Mouse (Mus musculus) c-Kit-positive CD71-positive TER-119-negative erythroid progenitor cells, embryonic 14.5 days (primary cell): ENCODE measurements around the gene Chpt1.
"Not testable (repeated sequence)": the region's sequence is repeated elsewhere in the genome, so short reads cannot be mapped to it uniquely, and the experiment has no call there.

Experiments used
- DNase-seq: peaks from one replicate; pipeline ENCODE4 v3.0.0-alpha.2; 2013; ENCODE audit warnings: low read depth

Gene Chpt1

DNA sequence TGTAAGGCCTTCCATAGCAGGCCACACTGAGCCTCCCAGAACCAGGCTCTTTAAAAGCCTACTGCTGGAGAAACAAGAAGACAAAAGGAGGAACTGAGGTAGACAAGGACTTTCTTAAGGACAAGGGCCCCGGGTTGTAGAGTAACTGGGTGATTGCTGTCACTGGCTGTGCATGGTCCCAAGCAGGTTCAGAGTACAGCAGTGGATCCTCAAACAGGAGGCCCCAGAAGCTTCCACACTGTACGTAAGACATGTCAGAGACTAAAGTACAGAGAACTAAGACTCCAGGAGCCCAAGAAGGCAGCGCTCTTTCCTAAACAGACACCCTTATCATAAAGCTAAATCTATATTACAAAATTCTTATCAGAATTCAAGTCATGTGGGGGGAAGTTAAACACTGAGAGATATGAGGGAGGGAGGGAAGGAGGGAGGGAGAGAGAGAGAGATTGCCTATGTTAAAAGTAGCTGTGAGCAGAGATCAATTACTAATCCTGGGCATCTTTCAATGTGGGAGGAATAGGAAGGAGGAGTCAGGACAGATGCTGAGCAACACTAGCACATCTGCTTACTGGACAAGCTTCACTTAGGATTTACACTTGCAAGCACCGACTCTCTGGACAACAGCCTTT is 8.8 kb downstream of the Chpt1 start:
- DNase-seq: no peak

DNA sequence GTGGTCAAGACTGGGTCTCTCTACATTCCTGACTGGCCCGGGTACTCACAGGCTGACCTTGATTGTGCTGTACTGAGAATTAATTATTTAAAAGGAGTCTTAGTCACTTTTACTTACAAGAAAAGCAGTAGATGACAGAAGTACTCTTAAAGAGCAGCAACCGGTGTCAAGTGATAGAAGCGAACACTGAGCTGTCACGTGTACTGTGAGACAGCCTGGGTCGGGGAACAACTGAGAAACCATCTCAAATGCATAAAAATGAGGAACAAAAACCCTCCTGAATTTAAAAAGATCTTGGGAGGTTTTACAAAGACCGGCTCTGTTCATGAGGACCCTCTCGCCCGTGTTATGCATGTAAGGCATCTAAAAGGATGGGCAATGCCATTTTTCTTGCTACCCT is 11.2 kb downstream of the Chpt1 start:
- DNase-seq: no peak

DNA sequence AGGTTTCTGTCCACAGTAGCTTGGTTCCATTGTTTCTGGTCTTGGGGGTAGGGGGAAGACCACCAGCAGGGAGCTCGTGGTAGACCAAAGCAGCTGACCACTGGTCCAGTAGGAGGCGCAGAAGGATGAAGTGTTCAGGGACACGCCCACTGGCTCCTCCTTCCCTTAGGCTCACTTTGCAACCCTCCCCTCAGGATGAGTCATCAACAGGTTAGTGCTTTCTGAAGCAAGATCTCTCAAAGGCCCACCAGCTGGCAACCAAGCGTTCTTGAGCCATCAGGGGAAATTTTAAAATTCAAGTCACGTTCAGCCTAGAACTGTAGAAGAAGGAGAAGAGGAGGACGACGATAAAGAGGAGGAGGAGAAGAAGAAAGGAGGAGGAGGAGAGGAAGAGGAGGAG is 12.2 kb downstream of the Chpt1 start:
- DNase-seq: no peak

DNA sequence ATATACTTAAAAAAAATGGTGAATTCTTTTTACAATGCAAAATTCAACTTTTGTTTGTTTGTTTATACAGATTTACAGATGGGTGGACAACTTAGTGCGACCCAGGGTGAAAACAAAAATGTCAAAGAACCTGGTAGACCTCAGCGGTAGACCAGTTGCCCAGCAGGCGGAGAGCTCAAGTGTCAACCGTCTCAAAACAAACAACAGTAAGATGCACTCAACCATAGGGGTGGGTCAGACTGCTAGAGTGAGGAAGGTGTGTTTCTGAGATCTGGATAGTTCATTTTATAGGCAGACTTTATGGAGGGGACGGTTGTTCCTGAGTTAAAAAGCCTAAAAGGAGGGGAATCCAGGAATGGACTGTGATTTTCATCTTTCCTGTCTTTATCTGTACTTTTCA is 15.2 kb downstream of the Chpt1 start:
- DNase-seq: no peak

DNA sequence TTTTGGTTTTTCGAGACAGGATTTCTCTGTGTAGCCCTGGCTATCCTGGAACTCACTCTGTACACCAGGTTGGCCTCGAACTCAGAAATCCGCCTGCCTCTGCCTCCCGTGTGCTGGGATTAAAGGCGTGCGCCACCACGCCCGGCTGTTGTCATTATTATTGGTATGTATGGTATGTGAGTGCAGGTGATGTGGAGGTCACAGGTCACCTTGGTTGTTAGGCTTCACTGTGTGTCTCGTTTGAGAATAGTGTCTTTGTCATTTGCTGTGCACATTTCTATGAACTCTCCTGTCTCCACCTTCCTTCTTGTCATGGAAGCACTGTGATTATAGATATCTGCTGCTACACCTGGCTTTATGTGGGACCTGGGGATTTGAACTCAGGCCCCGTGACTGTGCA is 21.0 kb downstream of the Chpt1 start:
- not testable (repeated sequence) for DNase-seq

DNA sequence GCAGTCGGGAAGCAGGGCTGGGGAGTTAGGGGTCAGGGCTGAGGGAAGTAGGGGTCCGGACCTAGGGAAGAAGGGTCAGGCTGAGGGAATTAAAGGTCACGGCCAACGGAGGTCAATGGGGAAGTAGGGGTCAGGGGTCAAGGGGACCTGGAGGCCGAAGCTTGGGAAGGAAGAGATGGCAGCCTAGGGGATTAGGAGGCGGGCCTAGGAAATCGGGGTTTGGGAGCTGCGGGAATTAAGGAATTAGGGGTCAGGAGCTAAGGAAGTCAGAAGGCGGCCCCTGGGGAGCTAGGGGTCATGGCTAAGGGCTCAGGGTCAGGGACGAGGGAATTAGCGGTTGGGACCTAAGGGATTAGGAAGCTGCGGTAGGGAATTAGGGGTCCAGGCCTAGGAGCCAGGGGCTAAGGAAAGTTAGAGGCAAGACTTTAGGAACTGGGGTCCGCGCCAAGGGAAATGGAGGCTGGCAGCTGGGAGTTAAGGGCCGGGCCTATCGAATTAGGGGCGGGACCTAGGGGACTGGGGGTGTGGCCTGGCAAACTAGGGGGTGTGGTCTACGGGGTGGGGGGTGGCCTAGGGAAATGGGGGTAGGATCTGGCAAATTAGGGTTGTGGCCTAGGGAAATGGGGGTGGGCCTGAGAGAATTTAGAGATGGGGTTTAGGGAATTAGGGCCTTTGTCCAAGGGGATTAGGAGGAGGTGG is 43.6 kb downstream of the Chpt1 start:
- no peak for DNase-seq

DNA sequence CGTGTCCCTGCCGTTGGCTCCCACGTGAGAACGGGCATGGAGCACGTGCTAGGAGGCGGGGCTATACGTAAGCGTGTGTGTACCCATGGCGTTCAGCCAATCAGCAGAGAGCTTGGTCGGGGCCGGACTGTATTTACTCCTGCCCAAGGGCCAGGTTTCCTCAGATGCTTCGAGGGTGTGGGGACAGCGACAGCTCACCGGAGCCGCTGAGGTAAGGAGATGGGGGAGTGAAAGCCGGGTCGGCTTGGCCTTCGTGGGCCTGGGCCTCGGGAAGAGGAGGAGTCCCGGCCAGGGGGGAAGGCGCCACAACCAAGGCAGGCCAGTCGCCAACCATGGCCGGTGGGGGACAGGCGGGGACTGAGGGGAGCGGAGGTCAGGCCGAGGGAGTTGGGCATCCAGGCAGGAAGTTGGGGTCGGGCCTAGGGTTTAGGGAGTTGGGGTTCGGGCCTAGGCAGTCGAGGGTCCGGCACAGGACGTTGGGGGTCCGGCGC is 44.3 kb downstream of the Chpt1 start, which contains the start of gene Sycp3:
TSS of gene Sycp3 (plus strand) at position 68 of the 491 bp plus-strand sequence.
- DNase-seq: no peak

DNA sequence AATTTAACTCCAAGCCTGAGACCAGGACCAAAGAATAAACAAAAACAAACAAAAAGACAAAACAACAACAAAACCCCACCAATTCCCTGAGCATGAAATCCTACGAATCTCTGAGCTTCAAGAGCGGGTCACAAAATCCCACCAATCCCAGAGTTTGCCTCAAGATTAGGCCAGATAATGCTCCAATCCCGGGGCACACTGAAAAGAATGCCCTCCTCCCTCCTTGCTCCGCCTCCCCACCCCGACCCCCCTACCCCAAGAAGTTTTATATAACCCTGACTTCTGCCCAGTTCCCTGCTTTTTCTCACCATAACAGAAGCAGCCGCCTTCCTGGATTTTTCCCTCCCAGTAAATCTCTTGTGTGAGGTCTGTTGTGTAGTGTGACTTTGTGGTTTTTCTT is 46.1 kb downstream of the Chpt1 start:
- DNase-seq: no peak

DNA sequence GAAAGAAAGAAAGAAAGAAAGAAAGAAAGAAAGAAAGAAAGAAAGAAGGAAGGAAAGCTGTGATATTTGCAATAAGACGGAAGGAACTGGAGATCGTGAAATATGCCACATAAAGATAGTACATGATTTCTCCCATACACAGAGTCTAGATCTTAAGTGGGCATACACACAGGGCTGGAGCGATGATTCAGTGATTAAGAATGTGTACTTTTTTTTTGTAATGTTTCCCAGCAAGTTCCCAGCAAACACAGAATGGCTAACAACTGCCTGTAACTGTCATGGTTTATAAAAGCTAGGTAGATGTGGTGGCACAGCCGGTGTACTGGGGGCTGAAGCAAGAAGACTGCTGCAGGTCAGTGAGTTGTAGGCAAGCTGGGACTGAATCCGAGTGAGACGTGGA is 51.9 kb downstream of the Chpt1 start:
- no peak for DNase-seq

DNA sequence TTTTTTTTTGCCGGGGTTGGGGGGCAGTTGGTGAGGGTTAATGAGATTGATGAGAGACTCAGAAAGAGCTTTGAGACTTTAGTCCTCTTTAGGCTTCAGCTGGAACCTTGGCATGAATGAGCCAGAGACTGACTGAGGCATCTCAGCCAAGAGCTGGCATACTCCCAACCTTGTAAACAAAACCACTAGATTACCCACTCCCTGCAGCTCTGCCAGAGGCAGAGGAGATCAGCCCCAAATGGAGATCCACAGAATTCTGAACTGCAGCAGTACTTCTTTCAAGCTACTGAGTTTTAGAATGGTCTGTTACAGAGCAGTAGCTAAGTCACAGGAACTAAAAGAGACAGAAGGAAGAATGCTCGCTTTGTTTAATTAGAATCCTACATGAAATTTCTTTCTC is 52.7 kb downstream of the Chpt1 start:
- DNase-seq: no peak

DNA sequence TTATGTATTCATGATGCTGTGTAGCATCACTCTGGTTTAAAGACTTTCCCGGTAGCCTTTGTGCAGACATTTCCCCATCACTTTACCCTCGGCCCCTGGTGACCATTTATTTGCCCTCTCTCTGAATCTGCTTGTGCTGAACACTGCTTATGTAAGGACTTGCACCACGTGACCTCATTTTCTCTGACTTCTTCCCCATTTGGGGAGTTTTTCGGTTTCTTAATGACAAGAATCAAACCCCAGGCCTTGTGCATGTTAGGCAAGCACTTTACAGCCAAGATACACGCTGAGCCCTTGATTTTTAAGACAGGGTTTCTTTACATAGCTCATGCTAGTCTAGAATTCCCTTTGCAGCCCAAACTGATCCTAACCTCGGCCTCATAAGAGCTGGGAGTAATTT is 62.6 kb downstream of the Chpt1 start:
- DNase-seq: no peak

DNA sequence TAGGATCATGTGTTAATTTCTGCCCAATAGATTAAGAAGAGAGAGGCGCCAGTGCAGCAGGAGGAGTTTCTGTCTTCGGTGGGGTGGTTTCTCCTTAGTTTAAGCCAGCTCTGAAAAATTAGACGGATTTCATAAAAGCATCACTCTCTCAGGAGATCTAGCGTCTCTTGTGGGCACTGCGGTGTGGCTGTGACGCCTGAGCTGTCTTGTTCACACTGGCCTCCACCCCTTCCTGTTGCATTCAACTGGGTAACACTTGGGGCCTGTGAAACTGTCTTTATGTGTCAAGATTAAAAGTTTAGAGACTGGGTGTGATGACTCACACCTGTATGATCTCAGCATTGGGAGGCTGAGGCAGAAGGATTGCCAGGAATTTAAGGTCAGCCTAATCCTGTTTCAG is 75.9 kb downstream of the Chpt1 start:
- DNase-seq: no peak

DNA sequence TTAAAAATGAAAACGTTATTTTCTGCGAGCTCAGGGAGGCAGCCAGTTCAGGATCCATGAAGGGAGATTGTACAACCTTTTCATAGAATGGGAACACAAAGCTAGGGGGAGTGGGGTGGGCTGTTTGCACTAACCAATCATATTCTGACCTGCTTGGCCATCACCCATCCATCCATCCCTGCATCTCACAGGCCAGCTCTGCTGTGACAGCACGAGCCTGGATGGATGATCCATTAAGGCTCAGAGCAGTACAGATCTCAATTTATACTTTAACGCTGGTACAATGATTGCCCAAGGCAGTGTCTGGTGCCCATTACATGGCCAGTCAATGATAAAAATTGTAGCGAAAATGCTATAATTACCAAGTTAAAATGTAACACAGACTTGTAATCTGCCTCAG is 77.0 kb downstream of the Chpt1 start:
- DNase-seq: no peak

DNA sequence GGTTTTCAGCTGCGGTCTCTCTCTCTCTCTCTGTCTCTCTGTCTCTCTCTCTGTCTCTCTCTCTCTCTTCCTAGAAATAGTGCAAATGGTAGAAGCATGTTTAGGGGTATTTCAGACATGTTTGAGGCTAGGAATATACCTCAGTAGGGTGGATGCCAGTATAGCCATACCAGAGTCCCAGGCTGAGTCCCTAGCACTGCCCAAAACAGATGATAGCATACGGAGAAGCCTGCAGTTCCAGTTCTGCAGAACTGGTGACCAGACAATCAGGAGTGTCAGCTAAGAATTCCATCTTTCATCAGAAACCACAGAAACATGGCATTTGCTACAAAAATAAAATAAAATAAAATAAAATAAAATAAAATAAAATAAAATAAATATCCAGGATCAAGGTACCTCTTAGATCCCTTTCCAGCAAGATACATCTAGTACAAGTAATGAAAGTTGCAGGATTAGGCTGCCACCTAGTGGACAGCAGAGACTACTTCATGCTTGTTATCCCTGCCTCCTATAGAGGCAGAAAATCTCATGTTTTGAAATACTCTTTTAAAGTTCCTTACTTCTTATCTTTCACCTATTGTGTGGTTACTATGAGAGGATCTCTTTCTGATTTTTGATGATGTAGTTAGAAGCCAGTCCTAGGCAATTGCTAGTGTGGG is 77.6 kb downstream of the Chpt1 start:
- DNase-seq: peak; percentile 60

DNA sequence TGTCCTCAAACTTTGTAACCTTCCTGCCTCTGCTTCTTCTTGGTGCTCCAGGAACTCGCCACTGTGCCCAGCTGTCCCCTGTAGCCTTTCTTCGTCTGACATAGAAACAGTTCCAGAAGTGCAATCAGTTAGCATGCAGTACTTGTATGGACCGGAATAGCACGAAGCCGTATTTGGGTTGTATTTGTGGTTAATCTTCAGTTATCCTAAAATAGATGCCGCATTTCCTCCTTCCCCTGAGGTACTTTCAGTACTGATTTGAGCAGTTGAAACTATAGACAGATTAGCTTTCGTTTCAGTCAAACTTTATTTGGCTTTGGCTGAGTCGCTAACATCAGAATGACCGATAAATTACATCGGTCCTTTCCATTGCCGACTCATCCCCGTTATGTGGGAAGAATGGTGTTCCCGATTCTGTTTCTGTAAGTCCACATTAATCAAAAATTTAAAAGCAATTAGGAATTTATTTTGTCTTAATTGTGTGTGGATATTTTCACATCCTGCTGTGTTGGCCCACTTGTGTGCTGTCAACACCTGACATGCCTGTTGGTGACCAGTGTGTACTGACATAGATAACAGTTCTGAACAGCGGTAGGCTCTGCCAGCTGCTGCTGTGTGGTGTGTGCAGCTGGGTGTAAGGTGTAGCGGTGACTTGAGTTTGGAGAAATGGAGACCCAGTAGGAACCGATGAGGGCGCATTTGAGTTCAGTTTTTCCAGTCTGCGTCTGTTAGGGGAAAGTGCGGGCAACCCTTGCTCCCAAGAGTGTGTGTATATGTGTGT is 83.0 kb downstream of the Chpt1 start:
- no peak for DNase-seq

DNA sequence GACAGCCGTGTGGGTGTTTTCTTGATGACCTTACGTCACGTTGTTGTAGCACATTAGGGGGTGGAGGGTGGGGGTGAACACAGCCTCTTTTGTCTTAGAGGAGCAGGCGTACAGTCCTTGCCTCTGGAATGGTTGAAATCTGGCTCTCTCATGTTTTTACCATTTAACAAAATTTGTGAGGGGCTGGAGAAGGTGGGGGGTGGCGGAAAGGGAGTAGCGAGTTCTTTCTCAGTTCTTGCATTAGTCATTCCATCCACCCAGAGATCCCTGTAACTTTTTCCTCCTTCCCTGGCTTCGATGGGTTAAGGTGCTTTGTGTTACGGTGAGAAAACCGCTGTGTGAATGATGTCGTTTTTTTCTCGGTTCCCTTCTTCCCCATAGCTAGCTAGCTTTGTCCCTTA is 83.7 kb downstream of the Chpt1 start:
- DNase-seq: no peak

DNA sequence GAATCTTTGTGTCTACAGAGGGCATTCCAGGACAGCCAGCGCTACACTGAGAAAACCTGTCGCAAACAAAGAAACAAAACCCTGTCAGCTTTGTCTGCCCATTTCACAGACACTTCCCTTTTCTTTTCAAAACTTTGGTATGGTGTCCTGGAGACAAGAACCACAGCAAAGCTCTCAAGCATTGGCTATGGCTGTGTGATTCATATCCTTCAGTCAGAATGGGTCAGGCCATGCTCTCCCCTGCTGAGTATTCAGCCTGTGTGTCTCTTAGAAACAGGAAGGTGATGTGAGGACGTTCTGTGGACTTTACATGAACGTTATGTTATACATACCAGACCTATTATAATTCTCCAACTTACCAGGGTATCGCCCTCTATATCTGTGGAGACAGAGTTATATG is 86.2 kb downstream of the Chpt1 start:
- DNase-seq: no peak

DNA sequence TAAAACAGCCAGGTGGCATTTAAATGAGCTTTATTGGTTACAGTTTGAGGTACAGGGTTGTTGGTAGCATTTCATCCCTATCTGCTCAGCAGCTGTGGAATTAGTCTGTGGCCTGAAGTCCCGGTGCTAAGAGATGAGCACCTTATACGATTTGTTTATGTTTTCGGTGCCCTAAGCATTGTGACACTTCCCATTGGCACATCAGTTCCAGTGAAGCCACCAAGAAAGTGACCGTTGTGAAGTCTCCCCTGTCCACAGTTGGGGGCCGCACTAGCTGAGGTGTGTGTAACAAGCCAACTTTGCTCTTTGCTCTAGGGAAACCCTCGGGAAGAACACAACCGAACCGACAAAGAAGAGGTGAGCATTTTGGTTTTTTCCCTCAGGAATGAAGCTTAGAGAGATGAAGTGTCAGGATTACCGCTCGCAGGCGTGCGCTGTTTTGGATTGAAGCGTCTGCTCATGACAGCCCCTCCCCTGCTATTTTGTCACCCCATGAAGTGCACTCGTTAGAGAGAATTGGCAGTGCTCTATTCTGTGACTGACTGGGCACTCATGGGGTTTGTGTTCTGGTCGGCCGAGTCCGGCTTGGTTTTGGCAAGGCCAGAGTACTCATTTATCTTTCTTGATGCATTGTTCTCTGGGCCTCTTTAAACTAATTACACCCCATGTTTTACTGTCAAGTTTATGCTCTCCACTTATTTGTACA is 91.4 kb downstream of the Chpt1 start:
- DNase-seq: no peak

DNA sequence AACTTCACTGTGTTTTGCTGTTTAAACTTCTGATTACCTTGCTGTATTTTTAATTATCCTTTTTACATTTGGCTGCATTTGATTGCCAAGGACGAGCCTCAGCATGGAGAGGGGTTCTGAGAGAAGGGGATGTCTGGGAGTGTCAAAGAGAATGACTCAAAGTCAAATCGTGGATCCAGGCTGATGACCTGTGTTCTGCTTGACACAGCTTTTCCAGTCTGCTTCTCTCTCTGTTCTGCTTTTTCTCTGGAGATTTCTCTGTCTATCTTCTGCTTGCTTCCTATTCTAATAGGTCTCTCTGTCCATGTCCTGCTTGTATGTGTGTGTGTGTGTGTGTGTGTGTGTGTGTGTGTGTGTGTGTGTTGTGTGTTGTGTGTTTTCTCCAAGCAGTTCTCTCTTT is 94.1 kb downstream of the Chpt1 start:
- no peak for DNase-seq

DNA sequence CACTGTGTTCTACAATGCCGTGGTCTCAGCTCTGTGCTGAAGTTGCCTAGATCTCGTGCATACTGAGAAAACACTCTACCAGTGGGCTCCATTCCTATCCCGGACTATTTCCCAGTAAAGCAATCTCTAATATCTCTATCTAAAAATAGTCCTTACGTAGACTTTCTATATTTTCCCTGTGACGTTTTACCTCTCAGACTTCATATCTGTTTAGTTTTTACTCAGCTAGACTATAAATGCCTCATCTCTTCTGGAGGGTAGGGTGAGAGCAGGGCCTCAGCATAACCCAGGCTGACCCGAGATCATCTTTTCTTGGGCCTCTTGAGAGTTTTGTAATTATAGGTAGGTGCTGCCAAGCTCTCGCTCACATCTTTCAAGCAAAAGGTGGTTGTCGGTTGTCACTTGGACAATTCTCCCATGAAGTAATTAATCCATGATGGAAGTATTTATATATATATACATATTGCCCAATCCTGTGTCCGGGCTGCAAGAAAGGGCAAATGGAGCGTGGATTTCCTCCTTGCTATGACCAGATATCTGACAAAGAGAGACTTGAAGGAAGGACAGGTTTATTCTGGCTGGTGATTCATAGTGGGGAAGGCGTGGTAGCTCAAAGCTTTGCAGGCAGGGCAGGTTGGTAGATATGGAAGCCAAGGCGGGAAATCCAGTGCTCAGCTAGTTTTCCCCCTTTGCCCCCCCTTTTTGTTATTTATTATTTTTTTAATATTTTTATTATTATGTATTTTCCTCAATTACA is 95.8 kb downstream of the Chpt1 start:
- DNase-seq: no peak

DNA sequence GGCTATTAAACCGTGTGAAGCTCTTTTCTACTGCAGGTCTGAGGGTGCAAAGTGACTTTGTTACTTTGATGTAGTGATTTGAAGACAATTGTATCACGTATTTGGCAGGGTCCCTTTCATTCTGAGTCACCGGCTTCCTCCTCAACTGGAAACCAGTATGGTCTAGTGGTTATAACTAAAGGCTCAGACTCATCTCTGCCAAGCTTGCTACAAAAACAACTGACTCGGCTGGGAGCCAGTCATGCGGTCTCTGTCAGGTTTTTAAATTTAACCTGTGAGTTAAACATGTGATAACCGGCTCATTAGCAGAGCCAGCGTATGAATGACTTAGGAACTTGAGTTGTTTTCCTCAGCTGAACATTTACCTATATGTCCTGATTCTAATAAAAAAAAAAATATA is 98.1 kb downstream of the Chpt1 start:
- no peak for DNase-seq
